Mouse (Mus musculus) liver, postnatal 0 days (tissue): Measurements from ENCODE around the gene Apol7a.
"Not testable (repeated sequence)": the region's sequence is repeated elsewhere in the genome, so short reads cannot be mapped to it uniquely, and the experiment has no call there.

Experiments used
- CTCF ChIP-seq: sonication (generic); IDR thresholded peaks from 2 replicates; pipeline ENCODE4 v1.5.1; 2016; ENCODE audit warnings: antibody characterized with exemption, low read depth
- EP300 ChIP-seq: IDR thresholded peaks from 2 replicates; pipeline ENCODE4 v1.6.1; 2016; ENCODE audit warnings: antibody characterized with exemption, low read depth, mild to moderate bottlenecking

GRCm38 (mm10) chr15:77419657-77420056 lies 20.7 kb upstream of the Apol7a start:
- not testable (repeated sequence) for TF ChIP-seq CTCF, EP300
